Mouse (Mus musculus): Measurements from ENCODE around the gene Ghrhr. TPM values are rescaled to one million over a fixed set of nuclear protein-coding genes. Genes with fewer than 3 reads are reported as not detected.

Ghrhr gene
- 0.20 TPM in 1 of 2 replicates, not detected in the other for polyA plus RNA-seq (2015; fragmentation: Nextera tagmentation; extraction: Ambion mirVana)

DNA sequence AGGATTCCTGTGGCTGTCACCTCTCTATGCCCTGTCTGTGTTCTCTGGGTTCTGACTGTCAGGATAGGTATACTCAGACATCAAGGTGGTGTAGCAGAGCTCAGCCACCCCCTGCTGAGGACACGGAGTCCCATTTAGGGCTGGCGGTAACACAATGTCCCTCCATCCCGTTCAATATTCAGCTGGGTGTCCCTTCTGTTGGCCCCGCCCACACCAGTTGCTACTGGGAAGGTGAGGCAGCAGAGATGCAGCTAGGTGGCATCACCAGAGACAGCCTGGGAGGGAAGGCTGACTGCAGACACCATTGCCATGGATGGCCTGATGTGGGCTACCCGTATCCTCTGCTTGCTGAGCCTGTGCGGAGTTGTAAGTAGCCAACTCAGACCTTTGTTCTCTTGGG is at the start of gene Ghrhr:
Gene Ghrhr, plus strand, starts transcription at position 220 of the 400 bp plus-strand sequence.

DNA sequence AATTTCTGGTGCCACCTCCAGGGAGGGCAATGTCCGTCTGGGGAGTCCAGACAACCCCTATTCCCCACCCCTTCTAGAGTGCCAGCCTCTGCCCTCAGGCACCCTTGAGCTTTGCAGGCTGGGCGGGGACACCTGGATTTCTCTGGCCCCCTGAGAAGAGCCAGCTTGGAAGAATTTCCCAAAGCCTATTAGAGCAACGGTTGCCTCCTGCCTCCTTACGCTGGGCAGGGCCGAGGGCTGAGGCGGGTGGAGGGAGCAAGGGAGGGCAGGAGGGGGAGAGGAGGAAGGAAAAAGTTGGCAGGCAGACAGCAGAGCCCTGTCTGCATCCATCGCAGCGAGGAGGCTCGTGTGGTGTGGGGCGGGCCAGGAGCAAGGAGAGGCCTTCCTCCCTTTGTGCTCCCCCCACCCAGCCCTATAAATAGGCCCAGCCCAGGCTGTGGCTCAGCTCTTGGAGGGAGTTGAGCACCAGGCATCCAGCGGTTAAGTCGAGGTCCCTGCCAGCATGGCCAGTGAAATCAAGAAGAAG is 40.0 kb upstream of the Ghrhr start, which contains the start of gene Aqp1:
Gene Aqp1, plus strand, starts transcription at position 444 of the 526 bp plus-strand sequence.

Other genes with a start within 250 kb of the Ghrhr start
- not detected in 2 replicates for gene Crhr2, start 243.3 kb upstream of the Ghrhr start, polyA plus RNA-seq (2015; fragmentation: Nextera tagmentation; extraction: Ambion mirVana)
- gene Inmt, start 201.3 kb upstream of the Ghrhr start, polyA plus RNA-seq (2015; fragmentation: Nextera tagmentation; extraction: Ambion mirVana) = 0.24 and 1.2 TPM in 2 replicates
- 5.8 and 7.0 TPM in 2 replicates for gene Mindy4, start 172.9 kb upstream of the Ghrhr start, polyA plus RNA-seq (2015; fragmentation: Nextera tagmentation; extraction: Ambion mirVana)
- 38.6 and 41.0 TPM in 2 replicates for gene Aqp1, start 39.9 kb upstream of the Ghrhr start, polyA plus RNA-seq (2015; fragmentation: Nextera tagmentation; extraction: Ambion mirVana)
- 12.9 and 15.9 TPM in 2 replicates for gene Adcyap1r1, start 75.7 kb downstream of the Ghrhr start, polyA plus RNA-seq (2015; fragmentation: Nextera tagmentation; extraction: Ambion mirVana)

Data from adrenal gland, postnatal 0 days (tissue).